Mouse (Mus musculus): ENCODE measurements at regions not wholly inside any gene's neighbourhood (a gene's known extent, or its start where the extent isn't known, plus 50 kb on each side); places are given as distances from the start of the nearest gene placed in this dataset.
A peak's percentile ranks its signal among the peaks of the same experiment; 100 is the strongest.

DNA sequence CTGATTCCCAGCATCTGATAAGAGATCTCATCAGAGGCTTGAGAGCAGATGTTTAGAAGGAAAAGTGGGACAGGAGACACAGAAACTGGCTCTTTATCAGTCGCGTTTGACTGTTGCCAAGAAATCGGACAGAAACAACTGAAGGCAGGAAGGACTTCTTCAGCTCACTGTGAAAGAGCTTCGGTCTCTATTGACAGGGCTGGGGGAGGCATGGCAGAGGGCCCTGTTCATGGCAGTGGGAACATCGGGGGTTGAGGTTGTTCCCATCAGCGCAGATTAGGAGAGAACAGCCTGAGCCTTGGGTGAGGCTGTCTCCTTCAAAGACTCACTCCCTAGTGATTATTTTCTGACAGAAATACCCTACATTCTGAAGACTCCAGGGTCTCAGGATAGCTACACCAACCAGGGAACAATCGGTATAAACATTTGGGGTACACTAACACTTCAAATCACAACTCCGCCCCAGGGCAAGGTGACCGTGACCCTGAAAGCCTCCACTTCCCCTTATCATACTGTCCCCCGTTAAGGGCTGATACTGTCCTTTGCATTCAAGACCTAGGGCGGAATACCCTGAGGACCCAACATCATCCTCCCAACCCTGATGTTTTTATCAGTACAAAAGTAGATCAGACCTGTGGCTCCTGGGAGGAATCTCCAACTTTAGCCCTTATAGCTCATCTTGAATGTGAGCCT is 144.8 kb upstream of the Eci2 start:
- no peak for ATAC-seq (ENCODE audit: low FRiP score, low read depth)
- WGBS = 88% methylated on average over 11 of the region's 11 CpGs
- no peak overlapping the region for H3K4me3 ChIP-seq
- H3K4me2 ChIP-seq (replicated peaks) = no peak overlapping the region
- H3K27me3 ChIP-seq = no peaks in the 10 kb centered on the region
- H3K4me1 ChIP-seq = peaks cover 17% of the 10 kb centered on the region
- H3K27ac ChIP-seq = no peak overlapping the region
- no peaks in the 10 kb centered on the region for H3K9me3 ChIP-seq
- H3K36me3 ChIP-seq = no peaks in the 10 kb centered on the region
- no peak overlapping the region for H3K9ac ChIP-seq

DNA sequence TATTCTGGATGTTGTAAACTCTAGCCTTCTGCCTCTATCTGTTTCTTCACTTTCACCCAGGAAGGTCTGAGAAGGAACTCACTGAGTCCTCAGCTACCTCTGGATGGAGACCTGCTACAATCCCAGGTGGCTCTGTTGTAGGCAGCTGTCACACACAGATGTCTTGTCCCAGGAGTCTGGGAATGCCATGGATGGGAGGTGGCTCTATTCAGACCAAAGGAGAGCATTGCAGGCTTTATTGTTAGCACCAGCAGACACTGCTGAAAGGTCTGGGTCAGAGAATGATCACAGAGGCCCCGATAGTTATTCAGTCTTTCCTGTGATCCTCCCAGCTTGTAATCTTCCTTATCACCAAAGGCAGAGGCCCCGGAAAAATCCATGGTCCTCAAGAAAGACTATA is 146.6 kb upstream of the Eci2 start:
- Histone ChIP-seq H3K4me2 (replicated peaks) (no peak overlapping the region), H3K27me3 (no peaks in the 10 kb centered on the region), H3K27ac (no peak overlapping the region), H3K9me3 (no peaks in the 10 kb centered on the region), H3K36me3 (no peaks in the 10 kb centered on the region), H3K9ac (no peak overlapping the region), H3K4me3 (no peak overlapping the region), H3K4me1 (peaks cover 19% of the 10 kb centered on the region)
- whole genome bisulfite sequencing = 35% methylated on average over 2 of the region's 2 CpGs
- ATAC-seq (ENCODE audit: low FRiP score, low read depth) = no peak

DNA sequence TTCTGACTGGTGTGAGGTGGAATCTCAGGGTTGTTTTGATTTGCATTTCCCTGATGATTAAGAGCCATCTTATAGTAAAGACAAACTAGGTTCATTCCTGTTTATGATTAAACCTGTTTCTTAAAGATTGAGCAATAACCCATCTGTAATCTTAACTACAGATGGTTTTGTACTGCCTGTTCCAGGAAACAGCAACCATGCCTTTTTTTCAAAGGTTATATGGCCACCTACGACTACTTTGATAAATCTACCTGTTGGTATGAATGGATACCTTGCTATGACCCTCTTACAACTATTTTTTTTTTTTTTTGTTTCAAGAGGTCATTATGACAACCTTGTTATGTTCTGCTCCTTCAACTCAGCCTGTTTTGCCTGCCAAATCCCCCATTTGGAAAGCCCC is 148.7 kb upstream of the Eci2 start:
- H3K9me3 ChIP-seq = no peaks in the 10 kb centered on the region
- H3K27me3 ChIP-seq = no peaks in the 10 kb centered on the region
- no peak overlapping the region for H3K9ac ChIP-seq
- 70% methylated on average over 1 of the region's 1 CpGs for WGBS
- ATAC-seq (ENCODE audit: low FRiP score, low read depth) = no peak
- H3K27ac ChIP-seq = no peak overlapping the region
- no peak overlapping the region for H3K4me2 ChIP-seq (replicated peaks)
- H3K4me3 ChIP-seq = no peak overlapping the region
- no peaks in the 10 kb centered on the region for H3K36me3 ChIP-seq
- H3K4me1 ChIP-seq = peaks cover 19% of the 10 kb centered on the region

DNA sequence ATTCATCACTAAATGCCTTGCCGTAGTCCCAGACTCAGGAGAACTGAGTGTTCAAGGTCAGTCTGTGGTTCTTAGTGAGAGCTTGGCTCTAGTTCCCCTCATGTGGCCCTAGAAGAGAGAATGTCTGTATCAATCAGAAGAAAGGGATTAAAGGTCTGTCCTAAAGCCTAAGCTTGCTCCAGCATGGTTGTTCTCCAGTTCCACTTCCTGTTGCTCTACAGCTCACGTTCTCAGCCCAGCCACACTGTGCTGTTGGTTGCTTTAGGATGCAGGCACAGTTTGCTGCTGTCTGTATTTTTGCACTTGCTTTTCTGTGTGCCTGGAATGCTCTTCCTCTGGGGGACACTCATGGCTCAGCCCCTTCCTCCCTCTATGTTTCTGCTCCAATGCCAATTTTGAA is 150.4 kb upstream of the Eci2 start:
- Histone ChIP-seq H3K4me1 (peaks cover 15% of the 10 kb centered on the region), H3K27ac (no peak overlapping the region), H3K27me3 (no peaks in the 10 kb centered on the region), H3K9me3 (no peaks in the 10 kb centered on the region), H3K4me3 (no peak overlapping the region), H3K36me3 (no peaks in the 10 kb centered on the region), H3K9ac (no peak overlapping the region), H3K4me2 (replicated peaks) (no peak overlapping the region)
- WGBS = 33% methylated on average over 2 of the region's 2 CpGs
- no peak for ATAC-seq (ENCODE audit: low FRiP score, low read depth)

DNA sequence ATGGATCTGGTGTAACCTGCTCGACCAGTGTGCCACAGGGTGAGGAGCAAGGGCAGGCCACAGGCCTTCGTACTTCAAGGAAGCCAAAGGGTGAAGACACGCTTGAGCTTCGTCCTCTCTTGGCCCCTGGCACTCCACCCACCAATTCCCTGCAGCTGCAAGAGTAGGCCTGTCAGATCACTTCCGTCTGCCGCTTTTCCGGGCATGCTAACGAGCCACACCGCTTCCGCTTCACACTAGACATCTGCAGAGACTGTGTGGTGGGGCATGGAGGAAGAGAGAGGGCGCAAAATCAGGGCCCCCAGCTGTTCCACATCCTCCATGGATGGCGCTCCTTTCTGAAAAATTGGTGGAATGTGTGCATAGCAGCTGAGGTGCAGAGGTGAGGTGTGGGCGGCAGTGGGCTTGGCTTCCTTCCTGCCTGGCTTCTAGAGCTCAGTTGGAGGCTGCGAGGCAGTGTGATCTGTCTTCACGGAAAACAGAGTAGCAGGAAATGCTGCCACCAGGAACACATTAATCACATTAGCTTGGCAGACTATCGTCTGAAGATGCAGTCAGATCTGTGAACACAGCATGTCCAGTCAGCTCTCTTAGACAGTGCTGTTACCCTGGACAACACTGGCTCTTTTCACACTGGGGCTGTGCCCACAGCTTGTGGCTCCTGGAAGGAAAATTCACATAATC is 162.3 kb upstream of the Eci2 start:
- peaks cover 12% of the 10 kb centered on the region for H3K4me1 ChIP-seq
- H3K27ac ChIP-seq = no peak overlapping the region; the same call in 1 of the 2 replicates
- 16% methylated on average over 16 of the region's 16 CpGs for WGBS
- no peak overlapping the region for H3K9ac ChIP-seq
- no peaks in the 10 kb centered on the region for H3K36me3 ChIP-seq
- H3K27me3 ChIP-seq = no peaks in the 10 kb centered on the region
- ATAC-seq (ENCODE audit: low FRiP score, low read depth) = peak; percentile 67; the same call in 1 of the 2 replicates
- no peaks in the 10 kb centered on the region for H3K9me3 ChIP-seq
- peak overlapping the region; percentile 44 for H3K4me2 ChIP-seq (replicated peaks)
- H3K4me3 ChIP-seq = no peak overlapping the region

DNA sequence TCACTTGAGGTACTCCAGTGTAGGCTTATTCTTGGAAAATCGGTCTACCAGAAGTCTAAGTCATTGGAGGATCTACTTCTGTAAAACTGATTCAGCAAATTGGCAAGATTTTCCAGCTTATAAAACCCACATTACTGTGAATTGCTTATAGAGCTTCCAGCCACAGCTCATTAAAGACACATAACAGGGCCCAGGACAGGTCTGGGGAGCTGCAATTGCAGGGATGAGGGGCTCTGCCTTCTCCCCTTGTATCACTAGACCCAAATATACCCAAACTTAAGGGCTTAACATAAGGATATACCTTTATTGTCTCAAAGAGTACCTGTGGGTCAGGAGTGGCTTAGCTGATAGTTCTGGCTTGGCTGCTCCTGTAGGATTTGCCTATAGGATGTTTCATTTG is 175.2 kb upstream of the Eci2 start:
- H3K36me3 ChIP-seq = no peaks in the 10 kb centered on the region
- 48% methylated on average over 1 of the region's 1 CpGs for WGBS
- ATAC-seq (ENCODE audit: low FRiP score, low read depth) = peak; percentile 69; the same call in 1 of the 2 replicates

DNA sequence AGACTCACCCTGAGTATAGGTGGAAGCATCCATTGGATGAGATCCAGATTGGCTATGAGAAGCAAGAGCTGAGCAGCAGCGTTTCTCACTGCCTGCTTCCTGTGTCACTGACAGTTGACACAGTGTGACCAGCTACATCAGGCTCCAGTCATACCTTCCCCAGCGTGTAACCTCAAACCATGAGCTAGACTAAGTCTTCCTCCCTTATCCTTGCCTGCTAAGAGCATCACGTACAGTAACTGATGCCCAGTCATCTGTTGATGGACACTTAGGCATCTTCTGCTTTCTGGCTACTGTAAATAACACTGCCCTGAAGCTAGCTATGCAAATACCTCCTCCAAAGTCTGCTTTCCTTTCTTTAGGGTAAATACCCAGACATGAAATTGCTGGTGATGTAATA is 181.4 kb upstream of the Eci2 start:
- H3K4me1 ChIP-seq = no peaks in the 10 kb centered on the region
- no peaks in the 10 kb centered on the region for H3K36me3 ChIP-seq
- H3K27me3 ChIP-seq = no peaks in the 10 kb centered on the region
- no peak overlapping the region for H3K9ac ChIP-seq
- WGBS = 83% methylated on average over 3 of the region's 3 CpGs
- ATAC-seq (ENCODE audit: low FRiP score, low read depth) = no peak
- no peak overlapping the region for H3K4me3 ChIP-seq
- no peak overlapping the region for H3K27ac ChIP-seq
- H3K4me2 ChIP-seq (replicated peaks) = no peak overlapping the region
- no peaks in the 10 kb centered on the region for H3K9me3 ChIP-seq

More for the DNA sequence above, 175.2 kb upstream of the Eci2 start:
- no peaks in the 10 kb centered on the region for H3K9me3 ChIP-seq
- H3K27ac ChIP-seq = no peak overlapping the region
- no peak overlapping the region for H3K4me2 ChIP-seq (replicated peaks)
- no peak overlapping the region for H3K9ac ChIP-seq
- no peaks in the 10 kb centered on the region for H3K27me3 ChIP-seq
- peaks cover 23% of the 10 kb centered on the region; the same call in 1 of the 2 replicates for H3K4me1 ChIP-seq
- no peak overlapping the region for H3K4me3 ChIP-seq

DNA sequence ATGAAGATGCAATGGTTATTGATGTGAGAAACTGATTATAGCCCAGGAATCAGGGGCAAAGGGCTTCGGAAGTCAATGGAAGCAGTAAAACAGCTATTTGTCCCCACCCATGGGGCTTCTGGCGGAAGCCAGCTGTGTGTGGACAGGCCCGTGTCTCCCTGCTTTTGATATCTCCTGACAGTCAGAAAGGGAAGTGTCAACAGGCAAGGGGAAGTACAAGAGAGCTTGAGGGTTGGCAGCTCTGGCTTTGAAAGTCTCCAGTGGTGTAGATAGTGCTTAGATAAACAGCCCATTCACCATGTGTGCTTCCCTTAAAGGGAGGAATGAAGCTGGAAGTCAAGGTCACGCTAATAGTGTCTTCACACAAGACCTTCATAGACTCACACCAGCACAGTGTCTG is 182.7 kb upstream of the Eci2 start:
- no peaks in the 10 kb centered on the region for H3K9me3 ChIP-seq
- WGBS = 68% methylated on average over 4 of the region's 4 CpGs
- no peak overlapping the region for H3K4me3 ChIP-seq
- no peaks in the 10 kb centered on the region for H3K27me3 ChIP-seq
- H3K4me2 ChIP-seq (replicated peaks) = no peak overlapping the region
- no peak for ATAC-seq (ENCODE audit: low FRiP score, low read depth)
- no peak overlapping the region for H3K9ac ChIP-seq
- no peak overlapping the region for H3K27ac ChIP-seq
- H3K4me1 ChIP-seq = no peaks in the 10 kb centered on the region
- no peaks in the 10 kb centered on the region for H3K36me3 ChIP-seq

DNA sequence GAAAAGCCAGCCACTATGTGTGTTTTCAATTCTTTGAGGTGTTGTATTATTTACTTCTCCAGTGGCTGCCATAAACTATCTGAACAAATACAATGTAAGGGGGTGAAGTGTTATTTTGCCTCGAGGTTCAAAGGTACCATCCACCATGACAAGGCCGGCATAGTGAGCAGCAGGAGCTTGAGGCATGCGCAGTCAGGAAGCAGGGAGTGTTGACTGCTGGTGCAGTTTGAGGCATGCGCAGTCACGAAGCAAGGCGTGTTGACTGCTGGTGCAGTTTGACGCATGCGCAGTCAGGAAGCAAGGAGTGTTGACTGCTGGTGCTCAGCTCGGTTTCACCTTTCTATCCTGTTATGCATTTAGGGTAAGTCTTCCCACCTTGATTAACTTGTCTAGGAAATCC is 184.9 kb upstream of the Eci2 start:
- Histone ChIP-seq H3K27me3 (no peaks in the 10 kb centered on the region), H3K27ac (no peak overlapping the region), H3K9me3 (no peaks in the 10 kb centered on the region), H3K4me3 (no peak overlapping the region), H3K4me1 (no peaks in the 10 kb centered on the region), H3K9ac (no peak overlapping the region), H3K36me3 (no peaks in the 10 kb centered on the region), H3K4me2 (replicated peaks) (no peak overlapping the region)
- ATAC-seq (ENCODE audit: low FRiP score, low read depth) = no peak
- whole genome bisulfite sequencing = 90% methylated on average over 9 of the region's 9 CpGs

DNA sequence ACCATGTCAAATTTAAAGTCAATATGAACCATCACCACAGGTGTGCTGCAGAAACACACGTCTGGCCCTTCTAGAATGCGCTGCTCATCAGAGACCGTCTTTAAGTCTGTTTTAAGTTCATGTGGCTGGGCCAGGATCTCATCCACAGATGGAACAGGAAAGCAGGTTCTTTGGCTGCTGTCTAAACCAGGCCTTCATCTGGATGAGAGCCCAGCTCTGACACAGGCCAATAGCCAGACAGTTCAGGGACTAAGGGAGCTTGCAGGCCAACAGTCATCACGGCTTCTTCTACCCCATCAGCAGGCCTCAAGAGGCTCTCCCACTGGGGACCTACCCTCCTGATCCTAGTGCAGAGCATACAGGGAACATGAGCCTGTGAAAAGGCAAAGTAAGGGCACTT is 185.4 kb upstream of the Eci2 start:
- Histone ChIP-seq H3K9me3 (no peaks in the 10 kb centered on the region), H3K4me3 (no peak overlapping the region), H3K36me3 (no peaks in the 10 kb centered on the region), H3K4me2 (replicated peaks) (no peak overlapping the region), H3K27me3 (no peaks in the 10 kb centered on the region), H3K9ac (no peak overlapping the region), H3K27ac (no peak overlapping the region), H3K4me1 (no peaks in the 10 kb centered on the region)
- ATAC-seq (ENCODE audit: low FRiP score, low read depth) = no peak
- 78% methylated on average over 4 of the region's 4 CpGs for WGBS

DNA sequence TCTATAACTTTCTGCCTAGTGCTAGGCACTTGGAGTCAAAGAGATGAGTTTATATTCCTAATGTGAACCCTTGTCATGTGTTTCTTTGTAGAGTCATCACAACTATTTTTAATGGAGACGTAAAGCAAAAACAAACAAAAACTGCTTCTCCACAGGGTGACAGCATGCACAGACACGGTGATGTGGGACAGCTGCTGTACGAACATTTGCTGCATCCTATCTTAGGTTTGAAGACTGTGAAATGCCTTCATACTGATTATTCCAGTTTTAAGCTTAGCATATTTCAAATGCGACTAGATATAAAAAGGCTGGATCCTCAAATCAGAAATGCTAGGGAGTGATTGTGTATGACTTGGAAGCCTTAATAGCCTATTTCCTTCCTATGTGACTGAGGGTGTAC is 187.3 kb upstream of the Eci2 start:
- no peaks in the 10 kb centered on the region for H3K27me3 ChIP-seq
- no peak for ATAC-seq (ENCODE audit: low FRiP score, low read depth)
- WGBS = 86% methylated on average over 4 of the region's 4 CpGs

DNA sequence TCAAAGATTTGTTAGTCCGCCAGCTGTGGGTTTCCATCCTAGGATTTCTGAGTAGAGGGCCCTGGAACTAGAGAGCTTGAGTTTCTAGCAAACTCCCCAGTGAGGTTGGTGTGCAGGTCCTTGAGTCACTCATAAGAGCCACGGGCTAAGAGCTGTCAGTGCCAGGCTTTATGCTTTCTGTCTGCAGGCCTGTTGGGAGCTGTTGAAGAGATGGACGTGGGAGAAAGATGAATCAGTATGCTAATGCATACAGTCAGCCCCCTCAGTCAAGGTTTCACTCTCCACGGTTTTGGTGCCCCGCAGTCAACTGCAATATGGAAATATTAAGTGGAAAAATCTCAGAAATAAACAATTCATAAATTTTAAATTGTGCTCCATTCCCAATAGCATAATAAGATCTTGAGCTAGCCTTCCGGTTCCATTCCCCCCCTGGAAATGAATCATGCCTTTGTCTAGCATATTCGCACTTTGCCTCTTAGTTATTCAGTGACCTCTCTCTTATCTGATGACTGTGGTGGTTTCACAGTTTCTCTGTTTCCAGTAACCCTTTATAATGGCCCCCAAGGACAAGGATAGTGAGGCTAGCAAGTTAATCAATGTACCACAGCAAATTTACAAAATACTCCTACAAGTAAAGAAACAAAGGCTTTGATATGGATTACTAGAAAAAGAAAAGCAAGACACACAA is 199.4 kb upstream of the Eci2 start:
- Histone ChIP-seq H3K4me3 (no peak overlapping the region), H3K9ac (no peak overlapping the region), H3K27ac (no peak overlapping the region), H3K36me3 (no peaks in the 10 kb centered on the region), H3K4me1 (no peaks in the 10 kb centered on the region), H3K27me3 (no peaks in the 10 kb centered on the region), H3K9me3 (no peaks in the 10 kb centered on the region), H3K4me2 (replicated peaks) (no peak overlapping the region)
- WGBS = 82% methylated on average over 7 of the region's 7 CpGs
- no peak for ATAC-seq (ENCODE audit: low FRiP score, low read depth)

More for the DNA sequence above, 187.3 kb upstream of the Eci2 start:
- no peak overlapping the region for H3K27ac ChIP-seq
- no peak overlapping the region for H3K4me2 ChIP-seq (replicated peaks)
- no peak overlapping the region for H3K4me3 ChIP-seq
- no peaks in the 10 kb centered on the region for H3K4me1 ChIP-seq
- no peak overlapping the region for H3K9ac ChIP-seq
- H3K36me3 ChIP-seq = no peaks in the 10 kb centered on the region
- H3K9me3 ChIP-seq = no peaks in the 10 kb centered on the region

All from limb, embryonic 13.5 days (tissue).